Mouse (Mus musculus): ENCODE measurements at regions not wholly inside any gene's neighbourhood (a gene's known extent, or its start where the extent isn't known, plus 50 kb on each side); places are given as distances from the start of the nearest gene placed in this dataset.
A peak's percentile ranks its signal among the peaks of the same experiment; 100 is the strongest.

DNA sequence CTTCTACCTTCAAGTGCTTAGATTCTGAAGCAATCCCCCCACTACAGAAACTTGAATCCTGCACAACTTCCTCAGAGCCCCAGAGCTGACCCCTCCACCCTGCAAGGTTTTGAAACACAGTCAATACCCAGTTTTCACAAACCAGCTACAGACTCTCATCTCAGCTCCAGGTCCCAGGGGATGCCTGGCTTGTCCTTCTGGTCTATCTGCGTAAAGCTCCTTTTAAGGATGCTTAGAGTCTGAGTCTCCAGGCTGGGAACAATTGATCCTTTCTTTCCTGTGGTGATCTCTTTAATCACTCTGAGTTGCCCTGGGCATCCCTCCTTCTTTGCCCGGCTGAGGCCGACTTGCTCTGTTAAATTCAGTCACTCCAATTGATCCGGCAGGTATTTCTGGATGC, 500.4 kb downstream of the Med13l start:
- DNase-seq (ENCODE audit: low spot score), result no peak

DNA sequence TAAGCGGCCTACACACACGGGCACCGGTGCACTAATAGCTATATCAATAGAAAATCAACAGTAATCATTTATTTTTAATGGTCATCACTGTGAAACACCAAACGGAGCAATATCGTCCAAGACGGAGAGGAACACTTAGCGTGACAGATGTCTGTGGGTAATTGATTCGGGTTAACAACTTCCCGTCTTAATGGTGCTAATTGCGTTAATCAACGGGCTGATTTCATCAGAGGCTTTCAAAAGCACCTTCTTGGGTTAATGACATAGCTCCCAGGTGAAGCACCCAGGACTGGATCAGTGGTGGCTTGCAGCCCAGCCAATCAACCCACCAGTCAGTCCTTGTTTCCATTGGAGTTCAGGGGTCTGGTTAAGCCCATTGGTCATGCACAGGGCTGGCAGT, 502.0 kb downstream of the Med13l start:
- no peak for DNase-seq (ENCODE audit: low spot score)

DNA sequence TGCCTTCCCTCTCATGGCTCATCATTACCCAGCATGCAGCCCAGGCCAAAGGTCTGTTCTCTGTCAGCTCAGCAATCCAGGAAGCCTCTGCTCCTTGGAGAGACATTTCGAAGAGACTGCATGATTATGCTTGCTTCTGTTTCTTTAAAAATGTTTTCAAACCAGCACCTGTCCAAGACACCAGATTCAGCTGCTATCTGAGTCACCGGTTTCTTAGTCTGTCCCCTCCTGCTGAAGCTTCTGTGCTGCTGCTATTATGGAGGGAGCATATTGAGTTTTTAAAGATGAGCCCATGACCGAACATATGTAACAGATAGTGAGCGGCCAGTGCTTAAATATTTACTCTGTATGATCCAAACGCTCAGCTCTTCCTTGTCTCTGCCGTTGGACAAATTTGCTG, 506.2 kb downstream of the Med13l start:
- DNase-seq (ENCODE audit: low spot score), result no peak

DNA sequence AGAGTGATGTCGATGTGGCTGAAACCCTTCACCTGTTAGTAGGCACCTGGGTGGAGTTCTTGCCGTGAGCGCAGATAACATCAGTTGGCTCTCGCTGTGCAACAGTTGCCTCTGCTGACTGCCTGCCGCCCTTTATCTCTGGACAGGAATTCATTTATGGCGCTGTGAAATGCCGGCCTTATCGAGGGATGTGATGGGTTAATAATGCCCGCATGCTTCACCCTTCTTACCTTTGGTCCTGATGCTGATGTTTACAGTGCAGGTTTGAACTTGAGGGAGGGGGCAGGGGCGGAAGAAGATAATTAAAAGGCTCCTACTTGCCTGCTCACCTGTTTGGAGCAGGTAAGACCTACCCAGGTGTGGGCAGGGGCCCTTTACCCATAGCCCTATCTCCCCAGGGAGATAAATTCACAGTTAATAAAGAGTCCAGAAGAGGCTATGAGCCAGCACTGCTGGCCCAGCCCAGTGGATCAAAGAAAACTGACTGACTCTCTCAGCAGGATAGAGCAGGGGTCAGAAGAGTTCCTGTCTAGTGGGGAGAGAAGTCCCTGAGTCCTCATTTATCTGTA, 509.4 kb downstream of the Med13l start:
- no peak for DNase-seq (ENCODE audit: low spot score)

DNA sequence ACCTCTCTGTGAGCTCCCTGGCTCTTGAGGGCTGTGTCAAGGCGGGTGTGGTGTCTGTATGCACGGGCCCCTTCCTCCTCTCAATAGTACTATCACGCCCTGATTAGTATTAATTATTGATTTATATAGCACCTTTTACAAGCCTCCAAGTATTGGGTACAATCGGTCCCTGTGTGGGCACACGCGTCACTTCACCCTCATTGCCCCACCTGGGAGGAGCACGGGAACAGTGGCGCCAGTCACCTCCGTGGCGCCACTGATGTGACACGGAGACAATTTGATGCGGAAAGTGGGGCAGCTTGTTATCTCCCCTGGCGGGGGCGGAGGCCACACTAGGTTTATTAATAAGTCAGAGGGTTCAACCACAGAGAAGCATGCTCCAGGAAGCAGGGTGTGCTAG, 512.2 kb downstream of the Med13l start:
- DNase-seq (ENCODE audit: low spot score), result no peak

DNA sequence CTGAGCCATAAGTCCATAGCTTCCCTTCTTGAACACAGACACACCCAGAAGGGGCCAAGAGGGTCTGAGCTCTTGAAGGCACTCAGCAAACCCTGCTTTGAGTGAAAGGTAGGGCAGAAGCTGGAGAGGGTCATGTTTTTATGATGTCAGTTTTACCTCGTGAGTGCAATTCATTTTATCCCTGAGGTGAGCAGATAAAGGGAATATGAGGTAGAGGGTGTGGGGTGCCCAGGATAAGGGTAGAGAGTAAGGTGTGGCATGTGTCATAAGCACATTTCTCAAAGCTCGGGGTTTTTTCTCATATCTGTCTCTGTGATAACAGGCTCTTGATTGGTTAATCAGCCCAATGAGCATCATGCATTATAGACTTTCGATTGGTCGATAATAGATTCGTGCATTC, 520.3 kb downstream of the Med13l start:
- DNase-seq (ENCODE audit: low spot score), result no peak

DNA sequence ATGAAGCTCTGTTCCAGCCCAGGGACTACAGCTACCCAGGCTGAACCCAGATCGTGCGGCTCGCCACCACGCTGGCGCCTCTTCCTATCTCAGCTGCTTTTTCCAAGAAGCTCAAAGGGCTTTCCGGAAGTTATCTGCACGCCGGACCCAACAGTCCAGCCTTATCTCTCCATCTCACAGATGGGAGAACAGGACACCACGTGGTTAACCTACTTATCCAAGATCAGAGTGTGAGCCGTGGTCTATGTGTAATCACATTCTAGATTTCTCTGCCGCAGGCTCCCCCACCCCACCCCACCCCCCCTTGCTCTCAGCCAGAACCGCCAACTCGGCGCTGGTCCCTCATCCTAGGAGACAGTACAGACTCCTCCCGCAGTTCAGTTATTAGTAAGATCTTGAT, 522.4 kb downstream of the Med13l start:
- DNase-seq (ENCODE audit: low spot score), result peak; percentile 16

DNA sequence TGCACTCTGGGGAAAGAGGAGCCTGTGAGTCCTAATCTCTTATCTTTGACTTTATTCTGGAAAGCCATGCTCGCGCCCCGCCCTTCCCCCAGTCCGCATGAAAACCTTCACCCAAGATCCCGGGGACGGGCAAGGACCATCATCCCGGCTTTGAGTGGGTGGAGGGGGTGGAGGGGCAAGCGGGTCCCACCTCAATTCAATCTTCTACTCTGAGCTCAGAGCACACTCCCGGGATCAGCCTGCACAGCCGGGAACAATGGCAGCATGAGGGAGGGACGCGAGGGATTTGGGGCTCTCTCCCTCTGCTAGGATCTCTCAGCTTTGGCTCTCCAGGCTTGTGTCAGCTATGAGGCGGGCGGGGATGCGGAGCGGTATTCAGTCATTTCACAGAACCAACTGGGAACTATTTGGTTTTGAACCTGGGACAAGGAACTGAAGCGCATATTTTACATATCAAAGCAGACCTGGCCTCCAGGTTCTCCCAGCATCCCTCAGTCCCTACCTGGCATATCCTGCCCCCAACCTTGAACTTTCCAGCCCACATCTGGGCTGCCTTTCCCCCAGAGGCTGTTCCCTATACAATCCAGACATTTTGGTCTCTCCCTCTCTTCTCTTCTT, 537.2 kb downstream of the Med13l start:
- DNase-seq (ENCODE audit: low spot score), result no peak

DNA sequence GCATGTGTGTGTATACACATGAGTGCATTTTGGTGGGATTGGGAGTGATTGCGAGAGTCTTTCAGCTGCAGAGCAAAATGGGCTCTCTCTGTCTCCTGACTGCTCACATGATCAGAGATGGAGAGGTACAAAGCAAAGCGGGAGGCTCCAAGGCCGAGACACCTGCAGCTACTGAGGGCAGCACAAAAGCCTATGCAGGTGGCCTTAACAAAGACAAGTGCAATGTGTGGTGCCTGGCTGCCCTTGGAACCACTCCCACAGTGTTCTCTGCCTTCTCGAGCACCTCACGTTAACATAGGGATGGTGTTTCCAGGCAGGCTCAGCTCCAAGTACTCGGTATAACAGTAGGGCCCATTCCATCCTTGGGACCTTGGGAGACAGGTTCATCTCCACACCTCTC, 539.3 kb downstream of the Med13l start:
- no peak for DNase-seq (ENCODE audit: low spot score)

DNA sequence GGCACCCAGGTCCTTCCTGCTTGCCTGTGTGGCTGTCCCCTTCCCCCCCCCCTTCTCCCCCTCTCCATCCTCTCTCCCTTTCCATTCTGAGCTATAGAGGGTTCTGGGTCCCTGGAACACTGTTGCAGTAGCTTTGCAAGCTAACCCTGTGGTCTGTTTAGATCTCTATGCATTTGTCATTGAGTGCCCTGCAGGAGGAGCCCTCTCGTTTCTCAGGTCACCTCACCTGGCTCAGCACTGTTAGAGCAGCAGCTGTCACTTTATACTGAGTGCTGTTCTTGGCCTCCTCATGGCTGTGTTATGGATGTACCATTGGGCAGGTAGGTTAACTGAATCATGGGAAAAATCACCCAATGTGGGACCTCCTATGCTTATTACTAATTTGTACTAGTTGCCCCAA, 543.0 kb downstream of the Med13l start:
- DNase-seq (ENCODE audit: low spot score), result no peak

DNA sequence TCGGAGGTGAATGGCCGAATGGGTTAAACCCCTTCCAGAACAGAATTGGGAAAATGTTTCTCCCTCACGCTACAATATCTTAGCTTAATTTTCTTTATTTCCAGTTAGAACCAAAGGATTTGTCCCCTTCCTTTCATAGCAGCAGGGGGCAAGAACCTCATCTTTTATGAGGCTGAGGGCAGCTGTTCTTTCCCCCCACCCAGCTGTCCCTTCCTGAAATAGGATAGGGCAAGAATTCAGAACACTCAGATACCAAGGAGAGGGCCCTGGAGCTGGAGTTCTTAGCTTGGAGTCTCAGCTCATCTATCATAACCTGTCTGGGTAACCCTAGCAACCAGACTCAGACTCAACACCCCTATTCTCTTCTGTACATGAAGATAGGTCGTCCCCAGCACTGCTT, 547.4 kb downstream of the Med13l start:
- no peak for DNase-seq (ENCODE audit: low spot score)

DNA sequence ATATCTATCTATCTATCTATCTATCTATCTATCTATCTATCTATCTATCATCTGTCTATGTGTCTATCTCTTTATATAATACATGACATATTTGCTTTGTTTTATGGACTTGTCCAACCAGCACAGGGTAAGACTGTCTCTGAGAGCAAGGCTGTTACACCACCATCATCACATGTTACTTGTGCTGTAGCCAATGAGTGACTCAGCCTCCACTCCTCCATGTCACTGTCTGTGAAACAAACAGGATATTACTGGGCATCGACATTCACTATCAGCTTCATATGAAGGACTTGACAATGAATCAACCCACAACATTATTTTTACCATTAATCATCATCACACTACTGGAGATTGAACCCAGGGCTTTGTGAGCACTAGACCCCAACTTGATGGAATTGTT, 549.0 kb downstream of the Med13l start:
- DNase-seq (ENCODE audit: low spot score), result no peak

DNA sequence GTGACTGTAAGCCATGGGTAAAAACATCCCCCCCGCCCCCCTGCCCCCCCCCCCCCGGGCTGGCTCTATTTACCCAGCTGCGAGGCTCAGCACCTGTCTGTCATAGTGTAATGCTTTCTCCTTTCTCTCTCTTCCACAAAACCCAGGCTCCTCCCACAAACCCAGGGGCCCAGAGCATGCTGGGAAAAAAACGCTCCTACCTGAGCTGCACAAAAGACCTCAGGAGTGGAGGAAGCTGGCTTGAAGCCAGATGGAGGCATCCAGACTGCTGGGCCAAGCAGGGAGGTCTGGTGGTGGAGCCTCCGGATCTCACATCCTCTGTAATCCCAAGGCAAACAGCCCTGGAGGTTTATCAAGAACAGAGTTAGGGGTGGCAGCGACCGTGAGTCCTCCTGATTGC, 553.6 kb downstream of the Med13l start:
- no peak for DNase-seq (ENCODE audit: low spot score)

DNA sequence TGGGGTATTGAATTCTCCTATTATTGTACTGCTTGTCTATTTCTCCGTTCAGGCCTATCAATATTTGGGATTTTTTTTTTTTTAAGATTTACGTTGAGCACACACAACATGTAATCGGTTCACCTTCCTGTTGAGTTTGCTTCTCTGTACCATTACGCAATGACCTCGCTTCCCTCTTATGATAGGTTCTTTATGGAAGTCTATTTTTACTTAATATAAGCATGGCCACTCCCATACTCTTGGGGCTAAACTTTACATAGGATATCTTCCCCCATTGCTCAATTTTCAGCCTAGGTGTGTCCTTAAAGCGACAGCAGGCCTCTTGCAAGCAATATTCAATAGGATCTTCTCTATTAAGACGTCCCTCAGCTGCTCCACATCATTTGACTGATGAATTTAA, 544.7 kb upstream of the Tbx3 start:
- DNase-seq (ENCODE audit: low spot score), result no peak

DNA sequence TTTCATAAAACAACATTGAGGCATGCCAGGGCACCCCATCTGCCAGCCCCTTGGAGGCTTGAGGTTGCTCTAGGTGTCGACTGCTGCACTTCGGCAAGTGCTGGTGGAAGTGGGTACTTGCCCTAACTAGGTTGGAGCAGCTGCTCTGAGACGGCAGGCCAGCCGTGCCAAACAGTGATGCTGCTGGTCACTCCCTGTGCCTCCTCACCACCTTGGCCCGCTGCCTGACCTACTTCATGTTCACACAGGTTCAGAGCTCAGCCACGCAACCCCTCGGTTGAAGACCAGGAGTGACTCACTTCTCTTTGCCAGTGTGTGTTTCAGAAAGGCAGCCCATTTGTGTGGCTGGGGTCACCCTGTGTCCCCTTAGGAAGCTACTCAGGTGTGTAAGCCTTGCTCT, 540.3 kb upstream of the Tbx3 start:
- no peak for DNase-seq (ENCODE audit: low spot score)

DNA sequence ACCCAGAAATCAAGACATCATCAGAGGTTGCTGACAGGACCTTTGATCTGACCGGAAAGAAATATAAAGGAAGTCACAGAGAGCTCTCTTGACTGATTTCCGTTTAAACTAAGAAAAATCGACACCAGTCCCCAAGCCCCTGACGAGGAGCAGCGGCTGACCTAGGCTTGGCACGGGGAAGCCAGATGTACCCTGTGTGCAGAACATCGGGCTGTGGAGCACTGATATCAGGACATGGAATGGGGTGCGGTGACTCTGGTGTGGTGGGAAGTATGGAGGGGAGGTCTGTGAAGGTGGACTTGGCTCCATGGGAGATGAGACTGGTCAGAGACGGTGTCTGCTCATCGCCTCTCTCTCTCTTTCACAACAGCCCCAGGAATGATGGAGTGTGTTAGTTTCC, 539.0 kb upstream of the Tbx3 start:
- DNase-seq (ENCODE audit: low spot score), result no peak

DNA sequence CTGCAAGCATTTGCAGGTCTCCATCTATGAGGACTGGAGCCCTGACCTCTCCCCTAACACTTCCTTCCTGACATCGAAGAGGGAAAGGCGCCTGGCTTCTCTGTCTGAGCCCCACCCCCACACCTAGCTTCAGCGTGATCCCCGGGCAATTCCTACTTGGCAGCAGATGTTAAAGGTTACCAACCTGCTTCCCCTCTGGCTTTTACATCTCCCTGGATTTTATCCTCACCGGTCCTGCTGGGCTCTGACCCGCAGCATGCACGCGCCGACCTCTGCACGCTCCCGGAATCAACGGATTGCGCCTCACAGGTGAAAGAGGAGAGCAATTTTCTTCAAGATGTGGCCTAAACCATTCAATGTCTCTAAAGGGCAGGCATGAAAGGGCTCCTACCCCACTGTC, 537.1 kb upstream of the Tbx3 start:
- no peak for DNase-seq (ENCODE audit: low spot score)

DNA sequence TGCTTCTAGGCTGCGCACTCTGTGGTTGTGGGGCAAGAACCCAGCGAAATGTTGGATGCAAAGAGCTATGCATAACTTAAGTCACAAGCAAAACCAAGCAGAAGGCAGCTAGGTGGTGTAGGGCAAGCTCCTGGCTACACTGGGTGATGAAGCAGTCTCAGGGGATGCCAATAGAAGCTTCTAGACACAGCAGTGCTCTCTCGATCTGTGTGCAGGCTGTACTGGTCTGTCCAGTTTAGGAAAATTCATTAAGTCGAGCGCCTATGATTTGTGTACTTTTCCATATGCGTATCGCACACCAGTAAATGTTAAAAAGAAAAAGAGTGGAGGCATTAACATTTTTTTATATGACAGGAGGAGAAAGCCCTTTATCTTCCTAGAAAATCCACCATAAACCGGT, 533.6 kb upstream of the Tbx3 start:
- no peak for DNase-seq (ENCODE audit: low spot score)

DNA sequence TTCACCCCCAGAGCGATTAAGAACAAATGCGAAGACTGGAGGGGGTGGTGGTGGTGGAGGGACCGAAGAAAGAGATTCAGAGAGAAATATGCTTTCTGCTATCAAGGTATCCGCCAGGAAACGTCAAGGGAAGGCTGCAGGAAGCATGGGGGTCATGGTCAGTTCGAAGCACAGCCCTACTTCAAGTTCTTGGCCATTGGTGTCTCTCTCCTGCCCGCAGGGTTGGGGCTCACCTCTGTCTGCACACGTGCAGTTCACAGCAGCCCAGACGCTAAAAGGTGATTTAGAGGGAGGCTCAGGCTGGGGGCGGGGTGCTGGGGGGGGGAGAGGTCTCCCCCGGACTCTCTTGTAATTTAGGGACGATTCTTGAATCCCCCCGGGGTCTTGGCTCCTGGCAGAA, 533.1 kb upstream of the Tbx3 start:
- no peak for DNase-seq (ENCODE audit: low spot score)

DNA sequence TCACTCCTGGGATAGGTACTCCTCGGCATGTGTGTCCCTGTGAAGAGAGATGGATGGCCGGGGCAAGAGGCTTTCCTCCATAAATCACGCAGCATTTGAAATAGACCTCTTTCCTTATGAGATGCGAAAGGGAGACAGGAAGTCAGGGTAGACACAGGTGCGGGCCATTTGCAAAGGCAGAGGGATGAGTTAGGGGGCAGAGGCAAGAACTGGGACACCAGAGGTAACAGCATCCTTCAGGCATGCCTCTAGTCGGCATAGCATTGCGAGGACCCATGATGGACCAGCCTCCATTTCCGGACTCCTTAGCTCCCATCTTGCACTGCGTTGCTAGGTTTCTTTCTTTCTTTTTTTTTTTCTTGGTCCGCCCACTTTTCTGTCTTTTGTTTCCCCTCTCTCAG, 532.6 kb upstream of the Tbx3 start:
- DNase-seq (ENCODE audit: low spot score), result no peak

DNA sequence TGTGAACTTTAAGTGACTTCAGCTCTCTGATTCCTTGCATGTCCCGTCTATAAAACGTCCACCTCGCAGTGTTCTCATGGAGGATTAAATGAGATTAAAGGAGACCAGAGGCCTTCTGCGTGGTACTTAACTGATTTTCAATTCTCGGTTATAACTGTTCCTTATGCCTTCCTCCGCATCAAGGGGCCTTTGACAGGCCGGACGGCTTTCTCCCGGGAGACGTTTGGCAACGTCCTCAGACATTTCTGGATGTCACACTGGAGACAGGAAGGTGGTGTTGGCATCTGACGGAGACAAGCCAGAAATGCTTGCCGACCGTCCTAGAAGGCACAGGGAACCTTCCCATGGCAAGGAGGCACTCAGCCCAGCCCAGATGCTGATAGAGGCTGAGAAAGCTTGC, 532.2 kb upstream of the Tbx3 start:
- DNase-seq (ENCODE audit: low spot score), result no peak

DNA sequence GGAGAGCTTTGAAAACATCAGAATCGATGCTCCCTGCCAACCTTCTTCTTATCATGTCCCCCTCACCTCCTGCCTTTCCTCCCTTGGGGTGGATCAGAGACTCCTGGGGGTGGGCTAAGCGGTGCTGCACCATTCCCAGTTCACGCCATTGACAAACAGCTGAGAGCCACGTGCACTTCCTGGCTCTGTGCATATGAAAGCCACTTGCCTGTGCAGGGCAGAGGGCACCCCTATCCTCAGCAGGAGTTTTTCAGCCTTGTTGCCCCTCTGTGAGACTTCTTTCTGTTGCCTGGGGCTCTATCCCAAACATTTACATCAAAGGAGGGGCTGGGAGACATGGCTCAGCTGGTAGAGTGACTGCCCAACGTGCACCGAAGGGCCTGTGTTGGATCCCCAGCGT, 531.1 kb upstream of the Tbx3 start:
- no peak for DNase-seq (ENCODE audit: low spot score)

DNA sequence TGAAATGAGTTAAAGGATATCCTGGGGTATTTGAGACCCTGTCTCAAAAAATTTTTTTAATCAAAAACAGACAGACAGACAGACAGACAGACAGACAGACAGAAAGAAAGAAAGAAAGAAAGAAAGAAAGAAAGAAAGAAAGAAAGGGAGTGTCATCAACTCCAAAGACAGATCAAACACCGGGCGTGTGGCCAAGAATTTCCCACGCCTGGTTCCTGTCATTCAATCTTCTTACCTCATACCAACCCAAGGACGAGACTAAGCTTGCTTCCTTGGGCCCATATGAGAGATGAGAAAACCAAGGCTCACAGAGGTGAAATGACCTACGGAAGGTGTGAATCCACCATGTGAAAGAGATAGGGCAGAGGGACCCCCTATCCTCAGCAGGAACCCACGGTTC, 530.7 kb upstream of the Tbx3 start:
- no peak for DNase-seq (ENCODE audit: low spot score)

DNA sequence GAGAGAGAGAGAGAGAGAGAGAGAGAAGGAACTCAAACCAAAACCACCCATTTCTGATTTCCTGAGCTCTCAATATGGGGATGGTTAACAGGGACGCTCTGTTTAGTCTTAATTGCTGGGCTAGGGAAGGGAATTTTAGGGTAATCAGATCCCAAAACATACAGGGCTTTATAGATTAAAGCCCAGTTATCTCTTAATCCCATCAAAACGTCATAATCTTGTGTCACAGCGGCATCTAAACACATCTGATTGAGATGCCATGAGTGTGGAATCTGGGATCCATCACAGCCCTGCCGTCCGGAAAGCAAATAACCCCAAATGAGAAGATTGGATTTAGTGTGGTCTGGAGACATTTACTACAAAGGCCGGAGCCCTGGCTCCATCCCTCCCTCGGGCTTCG, 527.1 kb upstream of the Tbx3 start:
- no peak for DNase-seq (ENCODE audit: low spot score)

All from lung, postnatal 25 days (tissue).